Mouse (Mus musculus): Measurements from ENCODE around the gene Ralgps1. TPM values are rescaled to one million over a fixed set of nuclear protein-coding genes. Genes with fewer than 3 reads are reported as not detected.
A peak's percentile ranks its signal among the peaks of the same experiment; 100 is the strongest.

Gene Ralgps1
- polyA plus RNA-seq, 1 experiment from 2014 or later, result 2.2 TPM

DNA sequence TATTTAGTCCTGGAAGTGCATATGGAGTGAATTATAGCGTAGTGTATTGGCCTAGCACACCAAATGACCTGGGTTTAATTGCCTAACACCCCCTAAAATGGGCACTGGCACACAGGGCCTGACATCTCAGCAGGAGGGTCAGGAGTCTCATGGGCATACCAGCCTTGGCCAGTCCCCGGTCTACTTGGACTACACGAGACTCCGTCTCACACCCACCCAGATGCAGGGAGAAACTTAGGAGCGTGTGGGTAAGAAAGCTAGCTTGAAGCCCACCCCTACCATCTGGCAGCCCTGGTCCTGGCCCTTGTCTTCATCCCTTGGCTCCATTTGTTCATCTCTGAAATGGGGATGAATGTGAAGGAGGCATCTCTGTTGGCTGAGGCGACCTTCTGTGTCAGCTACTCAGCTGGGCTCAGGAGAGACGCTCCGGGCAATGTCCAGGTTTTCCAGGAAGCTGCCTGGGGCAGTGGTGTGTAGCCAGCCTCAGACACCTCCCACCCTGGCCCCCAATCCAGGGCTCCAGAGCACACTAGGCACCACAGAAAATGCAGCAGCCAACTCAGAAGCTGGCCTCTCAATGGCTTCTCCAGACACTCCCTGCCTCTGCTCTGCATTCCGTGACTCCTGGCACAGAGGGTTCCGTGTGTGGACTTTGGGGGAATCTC lies 150.5 kb downstream of the Ralgps1 start:
- TF ChIP-seq CTCF (IDR thresholded peaks at IDR 0.05; ENCODE audit: low read depth) (no peak), EP300 (optimal IDR thresholded peaks at IDR 0.05) (no peak)
- Histone ChIP-seq H3K36me3 (ENCODE audit: control insufficient read depth, insufficient read depth, low read length) (0 out of 2 replicates have a peak, but pooled peaks cover 3% of the 10 kb centered on the region), H3K9me3 (ENCODE audit: control insufficient read depth, low read length) (no peaks in the 10 kb centered on the region), H3K4me2 (replicated peaks; ENCODE audit: low read depth) (no peak overlapping the region), H3K4me3 (ENCODE audit: low read depth, low read length) (no peak overlapping the region), H3K4me1 (replicated peaks; ENCODE audit: control insufficient read depth, insufficient read depth) (no peaks in the 10 kb centered on the region), H3K27me3 (ENCODE audit: control insufficient read depth, insufficient read depth, low read length) (no peaks in the 10 kb centered on the region), H3K9ac (ENCODE audit: low read length) (no peak overlapping the region), H3K27ac (replicated peaks) (no peak overlapping the region)
- no peak for ATAC-seq (ENCODE audit: low FRiP score, low TSS enrichment)
- DNase-seq (ENCODE audit: low spot score), result no peak
- 89% methylated on average over 10 of the region's 10 CpGs for WGBS

DNA sequence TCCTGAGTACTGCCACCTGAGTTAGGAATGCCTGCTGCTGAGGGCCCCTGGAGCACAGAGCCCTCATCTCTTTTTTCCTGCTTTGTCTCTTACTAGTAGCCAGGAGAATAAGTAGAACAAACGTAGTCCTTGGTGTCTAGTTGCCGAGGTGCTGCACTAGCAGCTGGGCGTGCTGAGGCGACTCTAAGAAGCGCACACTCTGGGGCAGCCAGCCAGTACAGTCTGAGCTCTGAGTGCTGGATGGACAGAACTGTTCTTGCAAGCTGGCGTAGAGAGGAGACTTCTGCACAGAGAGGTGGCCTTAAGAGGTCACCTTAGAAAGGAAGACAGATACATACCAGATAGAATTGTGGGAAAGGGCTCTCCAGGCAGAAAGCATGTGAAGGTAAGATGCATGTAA lies 151.0 kb downstream of the Ralgps1 start:
- H3K36me3 ChIP-seq (ENCODE audit: control insufficient read depth, insufficient read depth, low read length), result 0 out of 2 replicates have a peak, but pooled peaks cover 3% of the 10 kb centered on the region
- no peak for TF ChIP-seq EP300 (optimal IDR thresholded peaks at IDR 0.05)
- no peak for TF ChIP-seq CTCF (IDR thresholded peaks at IDR 0.05; ENCODE audit: low read depth)
- no peak for DNase-seq (ENCODE audit: low spot score)
- ATAC-seq (ENCODE audit: low FRiP score, low TSS enrichment), result no peak
- no peak overlapping the region for H3K4me3 ChIP-seq (ENCODE audit: low read depth, low read length)
- H3K4me2 ChIP-seq (replicated peaks; ENCODE audit: low read depth), result no peak overlapping the region
- no peaks in the 10 kb centered on the region for H3K27me3 ChIP-seq (ENCODE audit: control insufficient read depth, insufficient read depth, low read length)
- WGBS, result 60% methylated on average over 6 of the region's 6 CpGs
- no peak overlapping the region for H3K27ac ChIP-seq (replicated peaks)
- H3K4me1 ChIP-seq (replicated peaks; ENCODE audit: control insufficient read depth, insufficient read depth), result 0 out of 2 replicates have a peak, but pooled peaks cover 1% of the 10 kb centered on the region
- H3K9me3 ChIP-seq (ENCODE audit: control insufficient read depth, low read length), result no peaks in the 10 kb centered on the region
- no peak overlapping the region; the same call in 1 of the 2 replicates for H3K9ac ChIP-seq (ENCODE audit: low read length)

DNA sequence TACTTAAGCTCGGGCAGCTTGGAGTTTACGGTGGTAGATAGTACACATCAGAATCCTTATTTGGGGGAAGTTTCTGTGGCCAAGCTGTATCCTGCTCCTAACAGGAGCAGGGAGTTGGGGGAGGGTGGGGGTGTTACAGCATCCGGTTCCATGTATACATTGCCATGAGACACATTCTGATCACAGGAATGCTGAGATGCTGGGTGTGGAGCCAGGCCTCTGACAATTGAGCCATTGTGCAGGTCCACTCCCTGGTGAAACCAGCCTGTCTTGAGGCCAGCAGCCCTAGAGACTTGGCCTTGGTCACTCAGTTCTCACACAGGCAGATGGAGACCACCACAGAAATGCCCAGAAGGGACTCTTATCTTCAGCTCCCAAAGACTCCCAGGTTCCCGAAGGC lies 151.6 kb downstream of the Ralgps1 start:
- TF ChIP-seq CTCF (IDR thresholded peaks at IDR 0.05; ENCODE audit: low read depth), result no peak
- no peak for TF ChIP-seq EP300 (optimal IDR thresholded peaks at IDR 0.05)
- DNase-seq (ENCODE audit: low spot score) (no peak), ATAC-seq (ENCODE audit: low FRiP score, low TSS enrichment) (no peak)
- Histone ChIP-seq H3K4me1 (replicated peaks; ENCODE audit: control insufficient read depth, insufficient read depth) (0 out of 2 replicates have a peak, but pooled peaks cover 3% of the 10 kb centered on the region), H3K27me3 (ENCODE audit: control insufficient read depth, insufficient read depth, low read length) (no peaks in the 10 kb centered on the region), H3K27ac (replicated peaks) (no peak overlapping the region; the same call in 1 of the 2 replicates), H3K4me2 (replicated peaks; ENCODE audit: low read depth) (no peak overlapping the region; the same call in 1 of the 2 replicates), H3K9ac (ENCODE audit: low read length) (no peak overlapping the region; the same call in 1 of the 2 replicates), H3K36me3 (ENCODE audit: control insufficient read depth, insufficient read depth, low read length) (0 out of 2 replicates have a peak, but pooled peaks cover 3% of the 10 kb centered on the region), H3K4me3 (ENCODE audit: low read depth, low read length) (no peak overlapping the region), H3K9me3 (ENCODE audit: control insufficient read depth, low read length) (no peaks in the 10 kb centered on the region)
- WGBS, result 64% methylated on average over 4 of the region's 4 CpGs

DNA sequence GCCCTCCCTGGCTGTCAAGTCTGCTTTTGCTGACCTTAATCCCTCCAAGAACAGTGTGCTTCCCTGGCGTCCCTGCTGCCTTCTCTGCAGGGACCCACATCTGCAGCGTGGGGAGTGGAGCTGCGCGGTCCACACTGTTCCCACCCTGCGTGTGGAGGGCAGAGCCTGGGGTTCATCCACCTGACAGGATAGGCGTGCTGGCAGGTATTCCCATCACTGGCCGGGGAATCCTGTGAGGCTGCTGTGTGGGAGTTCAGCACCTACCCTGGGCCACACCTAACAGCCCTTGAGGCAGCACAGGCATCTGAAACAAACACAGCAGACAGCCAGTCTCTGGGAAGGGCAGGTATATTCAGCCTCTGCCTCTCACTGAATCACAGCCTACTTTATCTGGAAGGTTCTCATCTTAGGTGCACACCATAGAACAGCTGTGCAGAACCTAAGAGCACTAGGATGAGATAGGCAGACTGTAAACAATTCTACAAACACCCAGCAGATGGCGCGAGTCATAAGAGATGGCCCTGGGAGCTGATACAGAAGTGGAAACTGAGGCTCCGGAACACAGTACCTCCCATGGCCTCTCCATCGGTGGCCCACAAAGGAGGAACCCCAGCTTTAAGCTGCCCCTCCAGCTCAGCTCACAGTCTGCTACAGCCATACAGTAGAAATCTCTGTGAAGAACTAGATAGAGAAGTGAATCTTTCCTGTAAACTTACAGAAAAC lies 152.2 kb downstream of the Ralgps1 start:
- H3K9me3 ChIP-seq (ENCODE audit: control insufficient read depth, low read length), result no peaks in the 10 kb centered on the region
- H3K9ac ChIP-seq (ENCODE audit: low read length), result no peak overlapping the region
- WGBS, result 65% methylated on average over 11 of the region's 11 CpGs
- TF ChIP-seq EP300 (optimal IDR thresholded peaks at IDR 0.05) (no peak), CTCF (IDR thresholded peaks at IDR 0.05; ENCODE audit: low read depth) (peak; percentile 72)
- H3K4me1 ChIP-seq (replicated peaks; ENCODE audit: control insufficient read depth, insufficient read depth), result 0 out of 2 replicates have a peak, but pooled peaks cover 3% of the 10 kb centered on the region
- H3K36me3 ChIP-seq (ENCODE audit: control insufficient read depth, insufficient read depth, low read length), result 0 out of 2 replicates have a peak, but pooled peaks cover 3% of the 10 kb centered on the region
- H3K4me3 ChIP-seq (ENCODE audit: low read depth, low read length), result no peak overlapping the region
- H3K27ac ChIP-seq (replicated peaks), result no peak overlapping the region
- DNase-seq (ENCODE audit: low spot score) (no peak), ATAC-seq (ENCODE audit: low FRiP score, low TSS enrichment) (no peak)
- no peaks in the 10 kb centered on the region for H3K27me3 ChIP-seq (ENCODE audit: control insufficient read depth, insufficient read depth, low read length)
- peak overlapping the region; percentile 11; the same call in 1 of the 2 replicates for H3K4me2 ChIP-seq (replicated peaks; ENCODE audit: low read depth)

DNA sequence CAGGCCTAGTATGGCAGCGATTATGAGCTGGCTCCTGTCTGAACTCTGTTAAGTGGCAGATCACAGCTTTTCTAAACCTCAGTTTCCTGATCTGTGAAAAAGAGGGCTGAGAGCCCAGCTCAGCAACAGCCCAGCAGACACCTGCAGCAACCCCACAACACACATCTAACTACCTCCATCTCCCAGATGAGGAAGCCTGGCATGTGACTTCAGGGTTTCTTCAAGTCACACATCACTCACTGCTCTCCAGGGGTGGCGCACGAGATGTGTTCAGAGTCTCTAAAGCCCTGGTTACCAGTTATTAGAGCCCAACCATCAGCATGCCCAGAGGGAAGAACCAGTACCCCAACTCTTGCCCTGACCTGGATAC lies 153.9 kb downstream of the Ralgps1 start:
- ATAC-seq (ENCODE audit: low FRiP score, low TSS enrichment) (no peak), DNase-seq (ENCODE audit: low spot score) (no peak)
- H3K27me3 ChIP-seq (ENCODE audit: control insufficient read depth, insufficient read depth, low read length), result no peaks in the 10 kb centered on the region
- 0 out of 2 replicates have a peak, but pooled peaks cover 3% of the 10 kb centered on the region for H3K36me3 ChIP-seq (ENCODE audit: control insufficient read depth, insufficient read depth, low read length)
- H3K4me2 ChIP-seq (replicated peaks; ENCODE audit: low read depth), result peak overlapping the region; percentile 62
- 0 out of 2 replicates have a peak overlapping the region, but pooled peaks have one; percentile 50 for H3K4me3 ChIP-seq (ENCODE audit: low read depth, low read length)
- no peaks in the 10 kb centered on the region for H3K9me3 ChIP-seq (ENCODE audit: control insufficient read depth, low read length)
- no peak overlapping the region; the same call in 1 of the 2 replicates for H3K27ac ChIP-seq (replicated peaks)
- no peak for TF ChIP-seq EP300 (optimal IDR thresholded peaks at IDR 0.05)
- no peak for TF ChIP-seq CTCF (IDR thresholded peaks at IDR 0.05; ENCODE audit: low read depth)
- 47% methylated on average over 3 of the region's 3 CpGs for WGBS
- 0 out of 2 replicates have a peak, but pooled peaks cover 3% of the 10 kb centered on the region for H3K4me1 ChIP-seq (replicated peaks; ENCODE audit: control insufficient read depth, insufficient read depth)
- H3K9ac ChIP-seq (ENCODE audit: low read length), result peak overlapping the region; percentile 67; the same call in 1 of the 2 replicates
